Comparison of ENCODE assay signal across 9 mouse cellular contexts in genomic region chr8:94711160-94711718, GRCm38 (mm10). TPM values are rescaled to one million over a fixed set of nuclear protein-coding genes. Genes with fewer than 3 reads are reported as not detected.
DNase-seq lines count a peak whose midpoint lies in the region; ATAC-seq and TF ChIP-seq lines count a peak whose summit lies in the region.
"Had no signal": no experiment of that assay in that cellular context is flagged by ENCODE, and none has a peak within 500 bp of the region (broad histone marks: within the 10 kb centered on the region; RNA-seq: fewer than 3 reads in every experiment).

No protein-coding gene starts in this region.

- ATAC-seq in kidney, postnatal 0 days (replicated peaks; ENCODE audit: low FRiP score, low read depth) = no peak
- peak; percentile 66 for ATAC-seq in stomach, embryonic 16.5 days (ENCODE audit: insufficient read depth, low FRiP score)
- ATAC-seq: Patski had no signal

- H3K27me3 ChIP-seq in heart, adult 2 months (ENCODE audit: control insufficient read depth, insufficient read depth, low read length) = no peaks in the 10 kb centered on the region
- peaks cover 6% of the 10 kb centered on the region; the same call in 1 of the 2 replicates for H3K27me3 ChIP-seq in heart, embryonic 10.5 days (ENCODE audit: insufficient read depth, poor library complexity, severe bottlenecking)
- H3K27me3 ChIP-seq in kidney, postnatal 0 days (ENCODE audit: insufficient read depth, low read length) = no peaks in the 10 kb centered on the region
- no peaks in the 10 kb centered on the region for H3K27me3 ChIP-seq in stomach, embryonic 16.5 days (ENCODE audit: control insufficient read depth, insufficient read depth, low read length)
- H3K27me3 ChIP-seq: Patski had no signal

- H3K4me3 ChIP-seq in heart, adult 2 months = peak overlapping the region; percentile 14; the same call in 1 of the 2 replicates
- no peak overlapping the region for H3K4me3 ChIP-seq in heart, embryonic 10.5 days
- H3K4me3 ChIP-seq in kidney, postnatal 0 days (replicated peaks; ENCODE audit: low read depth, low read length) = no peak overlapping the region
- H3K4me3 ChIP-seq in stomach, embryonic 16.5 days (replicated peaks; ENCODE audit: low read length) = no peak overlapping the region

- H3K27ac ChIP-seq in heart, adult 2 months = peak overlapping the region; percentile 77
- H3K27ac ChIP-seq in heart, embryonic 10.5 days = no peak overlapping the region
- H3K27ac ChIP-seq in kidney, postnatal 0 days = 0 out of 2 replicates have a peak overlapping the region, but pooled peaks have one; percentile 13
- peak overlapping the region; percentile 79 for H3K27ac ChIP-seq in stomach, embryonic 16.5 days (ENCODE audit: low read length)

- DNase-seq in heart, adult 2 months = peak; percentile 68 to 73
- DNase-seq in heart, embryonic 10.5 days (ENCODE audit: low spot score) = no peak
- DNase-seq in 3134 (ENCODE audit: extremely low read depth, insufficient read length, low spot score) = peak; percentile 83
- DNase-seq in cerebellum, postnatal 10 days = peak; percentile 91 to 94
- peak; percentile 52 for DNase-seq in kidney, postnatal 0 days (ENCODE audit: low spot score)
- DNase-seq in left cerebral cortex, adult 11 months (ENCODE audit: low spot score) = no peak
- no peak for DNase-seq in embryo, embryonic 10.5 days (ENCODE audit: low spot score)

- TF ChIP-seq POLR2A in heart, adult 2 months (IDR thresholded peaks at IDR 0.05; ENCODE audit: insufficient read depth, low read depth, low read length) = peak; percentile 35; the same call in 1 of the 2 replicates

- no peaks in the 10 kb centered on the region for H3K79me2 ChIP-seq in heart, adult 2 months (replicated peaks; ENCODE audit: control insufficient read depth, insufficient read depth, low read length)

- H3K4me2 ChIP-seq in kidney, postnatal 0 days (ENCODE audit: low read length) = no peak overlapping the region
- no peak overlapping the region for H3K4me2 ChIP-seq in stomach, embryonic 16.5 days (ENCODE audit: low read depth, low read length)

- no peaks in the 10 kb centered on the region for H3K36me3 ChIP-seq in heart, adult 2 months (ENCODE audit: control insufficient read depth, insufficient read depth, low read length)
- H3K36me3 ChIP-seq in heart, embryonic 10.5 days = no peaks in the 10 kb centered on the region
- H3K36me3 ChIP-seq in kidney, postnatal 0 days (ENCODE audit: insufficient read depth, low read length) = no peaks in the 10 kb centered on the region
- H3K36me3 ChIP-seq in stomach, embryonic 16.5 days (ENCODE audit: control insufficient read depth, insufficient read depth, low read length) = no peaks in the 10 kb centered on the region

- no peak for TF ChIP-seq CTCF in heart, adult 2 months (IDR thresholded peaks at IDR 0.05)
- TF ChIP-seq CTCF in kidney, postnatal 0 days (IDR thresholded peaks at IDR 0.05; ENCODE audit: low read depth) = no peak

- intact Hi-C loops in heart, adult 2 months (cut with DNase I) = no loop called here

- peaks cover 15% of the 10 kb centered on the region for H3K4me1 ChIP-seq in heart, adult 2 months (ENCODE audit: control insufficient read depth, insufficient read depth, low read length)
- H3K4me1 ChIP-seq in heart, embryonic 10.5 days = peaks cover 20% of the 10 kb centered on the region
- H3K4me1 ChIP-seq in kidney, postnatal 0 days (replicated peaks; ENCODE audit: insufficient read depth, low read length) = 0 out of 2 replicates have a peak, but pooled peaks cover 5% of the 10 kb centered on the region
- peaks cover 11% of the 10 kb centered on the region for H3K4me1 ChIP-seq in stomach, embryonic 16.5 days (ENCODE audit: control insufficient read depth, insufficient read depth, low read length)

- no peaks in the 10 kb centered on the region for H3K9me3 ChIP-seq in heart, embryonic 10.5 days
- H3K9me3 ChIP-seq in kidney, postnatal 0 days (replicated peaks; ENCODE audit: low read length) = no peaks in the 10 kb centered on the region
- no peaks in the 10 kb centered on the region for H3K9me3 ChIP-seq in stomach, embryonic 16.5 days (replicated peaks; ENCODE audit: control insufficient read depth, low read length)

- WGBS in heart, adult 2 months = 11% methylated on average over 5 of the region's 5 CpGs
- 45% methylated on average over 5 of the region's 5 CpGs for WGBS in heart, embryonic 10.5 days
- WGBS in kidney, postnatal 0 days = 50% methylated on average over 5 of the region's 5 CpGs
- WGBS in stomach, embryonic 16.5 days = 36% methylated on average over 5 of the region's 5 CpGs

- H3K9ac ChIP-seq in heart, adult 2 months (ENCODE audit: low read depth, low read length) = peak overlapping the region; percentile 6; the same call in 1 of the 2 replicates
- H3K9ac ChIP-seq in kidney, postnatal 0 days (ENCODE audit: low read depth, low read length) = no peak overlapping the region
- H3K9ac ChIP-seq in stomach, embryonic 16.5 days (ENCODE audit: low read length) = peak overlapping the region; percentile 31

- 0 out of 2 replicates have a peak, but pooled peaks have one; percentile 20 for TF ChIP-seq EP300 in heart, adult 2 months (IDR thresholded peaks at IDR 0.05; ENCODE audit: insufficient read depth, low read depth, low read length)

RNA-seq across cellular contexts. Expression of gene Pllp, which starts 15.2 kb away (rescaled TPM):
- total RNA-seq in heart, adult 2 months (2021) = under 1 TPM; 0.55 to 0.63 TPM
- polyA plus RNA-seq in heart, adult 2 months (2012; rRNA removed) = 1.1 and 2.6 TPM in 2 replicates
- 0.20 and 1.1 TPM in 2 replicates for polyA plus RNA-seq in heart, embryonic 10.5 days (2016; fragmentation: Nextera tagmentation; extraction: Ambion mirVana)
- polyA plus RNA-seq in kidney, postnatal 0 days (2015; fragmentation: Nextera tagmentation; extraction: Ambion mirVana) = 16.6 and 17.5 TPM in 2 replicates
- 125 and 188 TPM in 2 replicates for polyA plus RNA-seq in stomach, embryonic 16.5 days (2015; fragmentation: Nextera tagmentation; extraction: Ambion mirVana)

RNA-seq across cellular contexts. Expression of gene Ccl22, which starts 34.2 kb away (rescaled TPM):
- not detected for total RNA-seq in heart, adult 2 months (2021)
- polyA plus RNA-seq in heart, adult 2 months (2012; rRNA removed) = 0.14 and 0.41 TPM in 2 replicates
- not detected in 2 replicates for polyA plus RNA-seq in heart, embryonic 10.5 days (2016; fragmentation: Nextera tagmentation; extraction: Ambion mirVana)
- polyA plus RNA-seq in kidney, postnatal 0 days (2015; fragmentation: Nextera tagmentation; extraction: Ambion mirVana) = not detected in 2 replicates
- not detected in 2 replicates for polyA plus RNA-seq in stomach, embryonic 16.5 days (2015; fragmentation: Nextera tagmentation; extraction: Ambion mirVana)
- polyA plus RNA-seq: Patski had no signal

RNA-seq across cellular contexts. Expression of gene Arl2bp, which starts 44.8 kb away (rescaled TPM):
- total RNA-seq in heart, adult 2 months (2021) = 10 to 100 TPM; 77.2 to 84.1 TPM
- 107 and 148 TPM in 2 replicates for polyA plus RNA-seq in heart, adult 2 months (2012; rRNA removed)
- polyA plus RNA-seq in heart, embryonic 10.5 days (2016; fragmentation: Nextera tagmentation; extraction: Ambion mirVana) = 131 and 141 TPM in 2 replicates
- polyA plus RNA-seq in kidney, postnatal 0 days (2015; fragmentation: Nextera tagmentation; extraction: Ambion mirVana) = 127 TPM in 2 replicates
- polyA plus RNA-seq in stomach, embryonic 16.5 days (2015; fragmentation: Nextera tagmentation; extraction: Ambion mirVana) = 112 and 113 TPM in 2 replicates

Comparison
In these comparisons a context has a peak if more than half of its experiments do, and no peak if none do; other contexts are left out.
1. DNase-seq: peak in heart, adult 2 months (2 of 2), 3134 (single experiment), cerebellum, postnatal 10 days (2 of 2) and kidney, postnatal 0 days (single experiment); none in heart, embryonic 10.5 days (single experiment), left cerebral cortex, adult 11 months (single experiment) and embryo, embryonic 10.5 days (single experiment).